Mouse (Mus musculus): ENCODE measurements at regions not wholly inside any gene's neighbourhood (a gene's known extent, or its start where the extent isn't known, plus 50 kb on each side); places are given as distances from the start of the nearest gene placed in this dataset.
A peak's percentile ranks its signal among the peaks of the same experiment; 100 is the strongest.
"Not testable (repeated sequence)": the region's sequence is repeated elsewhere in the genome, so short reads cannot be mapped to it uniquely, and the experiment has no call there.

DNA sequence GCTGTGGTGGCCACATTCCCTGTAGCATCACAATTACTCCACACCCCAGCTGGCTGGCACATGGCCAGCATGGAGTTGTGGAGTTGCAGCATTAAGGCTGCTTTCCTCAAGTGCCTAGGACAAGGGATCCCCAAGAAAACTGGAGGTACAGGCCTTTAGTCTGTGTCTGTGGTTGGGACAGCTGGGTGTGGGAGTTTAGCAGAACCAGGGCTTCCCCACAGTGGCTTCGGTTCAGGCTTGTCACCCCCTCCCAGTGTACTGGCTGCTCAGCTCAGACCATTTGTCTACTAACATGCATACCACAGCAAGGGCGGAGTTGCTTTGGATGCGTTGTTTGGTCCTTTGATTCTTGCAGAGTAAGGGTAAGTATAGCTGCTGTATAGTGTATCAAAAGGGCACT is 79.1 kb upstream of the Neurl1b start:
- no peak for DNase-seq

DNA sequence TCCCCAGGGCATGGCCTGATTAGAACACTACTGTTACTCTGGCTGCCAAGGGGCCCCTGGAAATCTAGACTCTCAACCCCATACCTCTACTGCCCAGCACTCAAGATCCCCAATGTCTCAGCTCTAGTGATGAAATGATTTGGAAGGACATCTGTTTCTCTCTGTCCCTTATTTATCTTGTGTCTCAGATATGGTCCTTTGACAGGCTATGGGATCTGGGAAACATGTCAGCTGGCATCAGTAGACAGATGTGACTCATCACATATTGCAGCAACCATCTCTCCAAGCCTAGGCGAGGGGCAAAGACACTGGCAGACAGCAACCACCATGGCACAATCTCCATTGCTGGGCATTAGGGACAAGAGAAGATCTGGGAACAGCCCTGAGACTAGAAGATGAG is 78.6 kb upstream of the Neurl1b start:
- DNase-seq: no peak

DNA sequence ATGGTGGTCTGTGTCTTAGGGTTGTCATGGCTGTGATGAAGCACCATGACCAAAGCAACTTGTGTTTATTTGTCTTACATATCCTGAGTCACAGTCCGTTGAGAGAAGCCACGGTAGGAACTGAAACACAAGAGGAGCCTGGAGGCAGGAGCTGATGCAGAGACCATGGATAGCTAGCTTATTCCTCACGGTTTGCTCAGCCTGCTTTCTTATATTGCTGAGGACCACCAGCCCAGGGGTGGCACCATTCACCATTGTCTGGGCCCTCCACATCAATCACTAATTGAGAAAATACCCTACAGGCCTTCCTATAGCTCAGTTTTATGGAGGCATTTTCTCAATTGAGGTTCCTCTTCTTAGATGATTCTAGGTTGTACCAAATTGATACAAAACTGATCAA is 77.5 kb upstream of the Neurl1b start:
- DNase-seq: no peak

DNA sequence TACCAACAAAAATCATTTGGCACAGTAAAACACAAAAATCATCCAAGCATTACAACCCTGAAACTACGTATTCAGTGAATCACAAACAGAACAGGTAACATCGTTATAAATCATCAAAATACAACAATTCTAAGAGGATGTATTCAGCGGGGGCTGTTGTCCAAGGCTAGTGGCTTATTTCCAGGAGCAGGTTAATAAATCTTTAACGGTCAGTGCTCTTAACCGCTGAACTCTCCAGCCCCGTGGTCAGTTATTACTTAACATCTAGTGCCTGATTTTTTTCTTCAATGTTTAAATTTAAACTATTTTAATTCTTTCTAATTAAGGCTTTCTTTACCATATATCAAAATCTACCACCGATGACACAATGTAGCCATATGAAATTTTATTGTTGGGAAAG is 69.2 kb upstream of the Neurl1b start:
- DNase-seq: not testable (repeated sequence)

DNA sequence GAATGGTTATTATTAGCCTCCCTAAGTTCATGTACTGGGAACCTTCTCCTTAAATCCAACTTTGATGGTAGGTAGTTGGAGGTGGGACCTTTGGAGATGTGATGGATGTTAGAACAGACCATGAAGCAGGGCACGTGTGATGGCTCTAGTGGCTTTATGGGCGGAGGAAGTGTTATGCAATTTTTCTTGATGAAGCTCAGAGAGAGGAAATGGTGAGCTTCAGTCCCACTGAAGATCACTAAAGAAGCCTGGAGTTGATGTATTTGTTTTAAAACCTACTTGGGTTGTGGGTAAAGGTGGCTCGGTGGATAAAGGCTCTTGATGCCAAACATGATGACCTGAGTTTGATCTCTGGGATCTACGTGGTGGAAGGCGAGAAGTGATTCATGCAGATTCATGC is 66.5 kb upstream of the Neurl1b start:
- no peak for DNase-seq

DNA sequence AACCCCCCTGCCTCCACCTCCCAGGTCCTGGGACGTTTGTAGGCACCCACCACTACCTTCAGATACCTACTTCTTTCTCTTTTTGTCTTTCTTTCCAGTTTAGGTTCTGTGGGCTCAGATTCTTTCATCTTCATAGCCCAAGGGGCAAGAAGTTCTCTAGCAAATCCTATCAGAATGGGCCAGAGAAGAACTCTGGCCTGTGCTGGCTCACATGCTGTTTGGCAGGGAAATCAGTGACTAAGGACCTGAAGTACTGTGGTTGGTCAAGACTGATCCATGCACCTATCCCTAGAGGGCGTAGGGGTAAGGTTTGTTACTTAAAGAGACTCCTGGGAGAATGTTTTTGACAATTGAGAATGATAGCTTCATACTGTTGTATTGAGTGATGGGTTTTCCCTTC is 64.9 kb upstream of the Neurl1b start:
- DNase-seq: no peak

DNA sequence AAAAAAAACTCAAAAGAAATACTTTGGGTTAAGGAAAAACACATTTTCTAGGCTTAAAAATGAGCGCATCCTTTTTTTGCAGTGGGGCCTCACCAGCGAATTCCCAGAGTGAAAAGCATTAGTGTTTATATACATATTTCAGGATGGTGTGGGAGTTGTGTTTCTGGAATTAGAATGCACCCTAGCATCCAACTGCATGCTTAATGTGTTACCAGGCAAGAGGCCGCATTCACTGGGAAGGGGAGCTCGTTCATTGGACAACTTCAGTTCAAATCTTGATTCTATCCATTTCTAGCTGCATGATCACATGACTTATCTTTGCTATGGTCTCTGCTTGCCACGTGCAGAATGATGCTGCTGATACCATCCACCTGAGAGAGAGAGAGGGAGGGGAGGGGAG is 64.4 kb upstream of the Neurl1b start:
- DNase-seq: no peak

DNA sequence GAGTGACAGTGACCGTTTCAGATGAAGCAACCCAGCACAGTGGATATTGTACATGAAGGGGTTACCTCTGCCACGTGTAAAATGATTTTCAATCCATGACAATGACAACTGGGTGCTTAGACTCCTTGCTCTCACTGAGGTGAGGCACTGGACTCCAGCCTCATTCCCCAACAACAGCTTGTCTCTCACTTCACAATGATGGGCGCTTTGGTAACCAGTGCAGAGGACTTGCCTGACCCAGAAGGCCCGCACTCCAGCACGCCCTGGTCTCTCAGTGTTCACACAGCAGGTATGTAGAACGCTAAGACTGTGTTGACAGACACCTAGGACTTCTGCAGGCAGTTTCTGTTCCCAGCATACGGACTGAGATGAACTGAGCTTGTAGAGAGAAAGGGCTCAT is 62.6 kb upstream of the Neurl1b start:
- no peak for DNase-seq

DNA sequence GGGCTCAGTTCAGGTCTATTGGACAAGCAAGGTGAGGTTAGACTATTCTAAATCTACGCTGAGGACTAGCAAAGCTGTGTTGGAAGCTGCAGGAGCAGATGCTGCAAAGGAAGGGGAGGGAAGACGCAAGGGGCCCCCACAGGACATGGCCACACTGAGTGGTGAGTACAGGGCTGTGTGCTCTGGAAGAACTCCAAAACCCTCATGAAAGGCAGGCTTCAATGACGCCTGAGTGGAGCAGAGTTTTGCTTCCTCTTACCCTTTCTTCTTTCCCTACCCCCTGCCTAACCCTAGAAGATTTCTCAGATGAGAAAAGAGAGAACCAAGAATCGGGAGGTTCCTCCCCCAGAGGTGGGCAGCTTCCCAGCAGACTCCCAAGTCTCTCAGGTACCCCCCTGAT is 61.9 kb upstream of the Neurl1b start:
- no peak for DNase-seq

DNA sequence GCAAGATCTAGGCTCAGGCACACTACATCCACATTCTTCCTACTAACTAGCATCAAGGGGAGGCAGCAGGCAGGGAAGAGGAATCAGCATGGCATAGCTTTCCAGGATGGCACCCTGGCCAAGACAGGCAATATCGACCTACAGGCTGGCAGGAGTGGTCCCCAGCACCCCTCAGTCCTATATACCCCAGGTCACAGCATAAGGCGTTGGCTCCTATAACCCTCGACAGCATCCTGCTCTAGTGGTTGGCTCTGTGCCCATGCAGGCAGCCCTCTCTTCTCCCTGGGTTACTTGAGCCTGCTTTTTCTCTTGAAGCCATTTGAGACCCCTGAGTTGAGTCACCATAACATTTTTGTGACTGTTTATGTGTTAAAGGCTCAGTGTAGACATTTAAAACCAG is 60.2 kb upstream of the Neurl1b start:
- DNase-seq: no peak

DNA sequence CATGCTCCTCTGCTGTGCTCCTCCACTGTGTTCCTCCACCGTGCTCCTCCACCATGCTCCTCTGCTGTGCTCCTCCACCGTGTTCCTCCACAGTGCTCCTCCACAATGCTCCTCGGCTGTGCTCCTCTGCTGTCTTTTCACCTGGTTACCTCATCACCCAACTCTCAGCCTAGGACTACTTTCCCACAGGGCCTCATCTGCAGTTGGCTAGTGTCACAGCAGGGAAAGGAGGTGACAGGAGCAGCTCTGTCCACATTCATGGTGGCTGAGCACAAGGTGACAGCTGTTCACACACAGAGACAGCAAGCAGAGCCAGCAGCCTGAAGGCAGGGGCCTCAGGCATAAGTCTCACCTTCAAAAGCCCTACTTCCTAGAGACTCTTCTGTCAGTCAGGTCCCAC is 59.3 kb upstream of the Neurl1b start:
- no peak for DNase-seq

DNA sequence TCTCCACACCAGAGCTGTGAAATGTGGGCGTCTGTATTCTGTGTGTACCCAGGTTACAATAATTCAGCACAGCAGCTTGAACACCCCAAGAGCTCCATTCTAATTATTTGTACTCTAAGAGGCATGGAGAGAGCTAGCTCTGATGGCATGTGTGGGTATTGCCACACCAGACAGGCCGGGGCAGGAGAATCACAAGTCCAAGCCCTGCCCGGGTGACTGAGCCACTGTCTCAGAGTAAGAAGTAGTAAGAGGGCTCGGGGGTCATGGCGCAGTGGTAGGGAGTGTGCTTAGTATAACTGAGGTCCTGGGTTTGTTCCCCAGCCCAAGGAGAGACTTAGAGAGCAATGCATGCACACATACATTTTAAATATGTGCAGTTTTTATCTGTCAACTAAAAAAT is 57.7 kb upstream of the Neurl1b start:
- no peak for DNase-seq

DNA sequence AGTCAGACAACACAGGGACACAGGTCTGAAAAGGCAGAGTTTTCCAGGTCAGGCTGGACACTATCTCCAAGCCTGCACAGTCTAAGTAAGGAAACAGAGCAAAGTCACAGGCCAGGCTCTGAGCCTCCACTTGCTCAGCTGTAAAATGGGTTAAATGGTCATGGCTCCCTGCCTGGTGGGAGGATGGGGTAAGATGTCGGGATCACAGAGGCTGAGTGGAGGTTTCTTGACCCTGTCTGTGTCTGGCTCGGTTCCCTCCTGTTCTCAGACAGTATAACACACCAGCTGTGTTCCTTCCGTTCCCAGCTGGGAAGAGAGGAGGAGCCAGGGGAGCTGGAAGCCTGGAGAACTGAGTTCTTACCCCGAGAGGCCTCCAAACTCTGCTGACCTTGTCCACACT is 56.8 kb upstream of the Neurl1b start:
- no peak for DNase-seq

DNA sequence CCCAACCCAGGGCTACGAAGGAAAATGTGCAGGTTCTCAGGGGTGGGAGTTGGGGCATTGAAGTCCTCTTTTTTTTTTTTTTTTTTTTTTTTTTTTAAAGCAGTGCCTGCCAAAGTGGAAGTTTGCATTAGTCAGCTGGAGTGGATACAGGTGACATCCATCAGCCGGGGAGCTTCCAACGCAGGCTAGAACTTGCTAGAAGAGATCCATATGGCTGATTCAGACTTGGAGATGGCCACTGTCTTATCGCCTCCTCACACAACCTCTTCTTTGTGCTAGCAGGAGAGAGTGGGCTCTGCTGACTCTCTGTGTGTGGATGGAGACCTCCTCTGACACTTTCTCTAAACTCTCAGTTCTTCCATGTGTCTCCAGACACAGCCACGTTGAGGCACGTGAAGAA is 53.9 kb upstream of the Neurl1b start:
- no peak for DNase-seq

DNA sequence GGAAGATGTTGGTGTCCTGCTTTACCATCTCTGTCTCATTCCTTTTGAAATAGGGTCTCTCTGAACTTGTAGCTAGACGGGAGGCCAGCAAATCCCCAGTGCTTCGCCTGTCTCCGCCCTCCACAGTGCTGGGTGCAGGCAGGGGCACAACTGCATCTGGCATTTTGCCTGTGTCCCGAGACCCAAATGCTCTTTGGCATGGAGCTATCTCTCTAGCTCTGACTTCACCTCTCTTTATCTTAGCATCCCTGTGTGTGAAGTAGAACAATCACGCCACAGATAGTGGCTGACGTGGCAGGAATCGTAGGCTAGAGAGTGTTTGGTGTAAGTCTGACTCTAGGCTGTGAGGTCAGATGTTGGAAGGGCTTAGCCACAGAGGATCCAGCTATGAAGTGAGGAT is 53.2 kb upstream of the Neurl1b start:
- no peak for DNase-seq

DNA sequence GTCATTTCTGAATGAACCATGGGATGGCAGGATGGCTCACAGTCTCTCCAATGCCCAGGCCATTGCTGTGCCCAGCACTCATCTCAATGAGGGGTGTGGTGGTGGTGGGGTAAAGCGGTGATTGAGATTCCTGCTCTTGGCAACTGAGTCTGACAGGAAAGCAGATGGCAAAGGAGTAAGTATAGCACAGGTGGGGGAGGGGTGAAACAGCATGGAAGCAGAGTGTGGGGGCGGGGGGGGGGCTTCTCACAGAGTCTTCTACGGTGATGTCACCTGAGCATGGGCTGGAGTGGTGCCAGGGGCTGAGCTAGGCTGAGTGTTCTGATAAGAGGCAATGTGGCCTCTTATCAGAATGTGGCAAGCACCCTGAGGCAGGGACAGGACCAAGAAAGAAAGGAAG is 52.6 kb upstream of the Neurl1b start:
- peak; percentile 75 for DNase-seq

DNA sequence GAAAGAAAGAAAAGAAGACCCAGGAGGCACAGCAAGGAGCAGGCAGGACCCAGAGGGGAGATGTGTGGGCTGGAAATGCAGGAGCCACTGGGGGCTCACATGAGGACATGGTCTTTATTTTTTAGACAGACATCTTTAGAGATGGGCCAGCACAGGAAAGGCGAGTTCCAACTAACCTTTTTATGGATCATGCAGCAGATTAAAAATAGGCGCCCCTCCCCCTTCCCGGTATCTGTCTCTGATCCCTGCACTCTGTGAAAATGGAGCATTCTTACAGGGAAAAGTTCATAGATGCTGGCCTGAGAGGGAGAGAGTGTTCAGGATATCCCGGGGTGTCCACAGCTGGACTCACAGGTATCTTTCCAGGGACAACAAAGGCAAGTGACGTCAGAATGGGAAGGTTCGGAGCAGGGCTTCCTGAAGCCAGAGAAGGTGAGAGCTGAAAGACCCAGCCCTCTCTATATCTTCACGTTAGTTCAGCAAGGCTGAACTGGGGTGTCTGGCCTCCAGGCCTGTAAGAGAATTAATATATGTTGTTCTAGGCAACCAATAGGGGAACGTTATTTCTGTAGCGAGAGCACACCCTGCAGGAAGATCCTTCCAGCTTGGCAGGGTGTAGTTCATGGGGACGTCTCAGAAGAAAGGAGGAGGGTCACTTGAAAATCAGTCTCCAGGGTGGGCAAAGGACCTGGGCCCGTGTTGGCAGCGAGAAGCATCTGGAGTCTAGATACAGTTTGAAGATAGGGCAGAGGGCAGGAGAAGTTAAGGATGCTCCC is 51.9 kb upstream of the Neurl1b start:
- no peak for DNase-seq

DNA sequence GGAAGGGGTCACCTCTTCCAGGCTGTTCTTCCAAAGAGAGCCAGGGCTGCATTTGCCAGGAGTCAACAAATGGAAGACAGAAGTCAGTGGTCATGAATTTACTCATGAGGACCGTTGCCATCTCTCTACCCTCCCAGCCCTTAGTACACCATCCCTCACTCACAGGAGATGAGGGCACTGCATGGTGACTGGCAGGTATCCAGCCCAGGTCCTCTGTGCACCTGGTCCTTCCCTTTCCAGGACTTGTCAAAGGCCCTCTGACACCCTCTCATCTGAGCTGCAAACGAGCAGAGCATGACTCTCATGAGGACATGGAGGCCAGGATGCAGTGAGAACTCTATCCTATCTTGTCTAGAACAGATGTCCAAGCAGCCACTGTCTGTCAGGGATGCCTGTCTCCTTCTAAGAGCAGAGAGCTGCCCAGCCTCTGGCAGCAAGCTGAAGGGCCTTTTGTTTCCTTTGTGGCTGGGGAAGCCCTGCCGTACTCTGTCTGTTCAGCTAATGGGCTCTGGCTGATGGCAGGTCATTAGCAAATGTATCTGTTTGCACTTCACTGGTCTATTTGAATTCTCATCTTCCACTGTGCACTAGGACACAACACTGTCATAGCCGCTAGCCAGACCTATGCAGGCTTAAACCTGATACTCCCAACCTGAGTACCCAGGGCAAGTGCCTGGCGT is 50.6 kb upstream of the Neurl1b start:
- no peak for DNase-seq
